Mouse (Mus musculus): ENCODE data around the gene Ost4. TPM values are rescaled to one million over a fixed set of nuclear protein-coding genes. Genes with fewer than 3 reads are reported as not detected.

The Ost4 gene
- polyA plus RNA-seq, 1 experiment, result 211 TPM

DNA sequence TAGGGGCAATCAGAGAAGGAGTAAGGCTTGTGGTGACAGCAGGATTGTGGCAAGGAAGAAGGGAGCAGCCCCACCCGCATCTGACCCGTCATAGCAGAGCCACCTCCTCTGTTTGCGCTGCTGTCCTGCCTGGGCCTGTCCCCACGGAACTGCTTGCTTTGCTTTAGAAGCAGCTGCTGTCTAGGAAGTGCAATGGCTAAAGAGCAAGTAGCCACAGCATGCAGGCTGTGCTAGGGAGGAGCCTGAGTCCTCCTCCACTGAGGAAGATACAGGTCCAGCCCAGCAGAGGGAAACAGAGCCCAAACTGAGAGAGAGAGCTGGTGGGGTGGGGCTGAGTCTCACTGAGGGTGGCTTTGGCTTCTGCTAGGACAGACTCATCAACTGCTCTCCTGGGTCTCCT lies 43.7 kb downstream of the Ost4 start:
- Histone ChIP-seq H3K4me3 (ENCODE audit: low read depth, low read length) (no peak overlapping the region), H3K4me1 (ENCODE audit: control insufficient read depth, insufficient read depth, insufficient read length, low read length) (no peaks in the 10 kb centered on the region; the same call in 1 of the 2 replicates), H3K36me3 (ENCODE audit: control insufficient read depth, insufficient read depth, low read length) (no peaks in the 10 kb centered on the region), H3K27me3 (ENCODE audit: control insufficient read depth, insufficient read depth, low read length) (no peaks in the 10 kb centered on the region), H3K27ac (ENCODE audit: insufficient read depth, low read depth, low read length) (no peak overlapping the region)
- TF ChIP-seq POLR2A (IDR thresholded peaks at IDR 0.05; ENCODE audit: low read depth, low read length), result no peak
- no peak for TF ChIP-seq CTCF (IDR thresholded peaks at IDR 0.05; ENCODE audit: extremely low read depth, insufficient read length, insufficient replicate concordance, low read depth, low read length)
- 22% methylated on average over 4 of the region's 4 CpGs for WGBS

DNA sequence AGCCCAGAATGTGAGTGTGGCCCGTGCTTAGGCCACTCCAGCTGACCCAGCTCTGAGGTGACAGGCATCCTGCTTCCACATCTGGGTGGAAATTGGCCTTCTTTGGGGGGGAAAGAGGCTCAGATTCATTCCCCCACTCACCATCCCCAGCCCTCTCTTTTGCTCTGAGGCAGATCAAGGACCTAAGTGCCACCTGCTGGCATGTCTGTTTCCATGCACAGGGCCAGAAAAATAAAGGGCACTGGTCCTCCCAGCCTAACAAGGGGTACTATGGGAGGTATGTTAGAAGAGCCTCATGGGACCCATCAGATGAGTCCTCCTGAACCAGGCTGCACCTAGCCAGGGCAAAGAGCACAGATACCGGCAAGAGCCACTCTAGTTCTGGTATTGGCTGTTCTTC lies 51.5 kb downstream of the Ost4 start:
- Histone ChIP-seq H3K27me3 (ENCODE audit: control insufficient read depth, insufficient read depth, low read length) (no peaks in the 10 kb centered on the region), H3K4me3 (ENCODE audit: low read depth, low read length) (no peak overlapping the region), H3K36me3 (ENCODE audit: control insufficient read depth, insufficient read depth, low read length) (no peaks in the 10 kb centered on the region), H3K4me1 (ENCODE audit: control insufficient read depth, insufficient read depth, insufficient read length, low read length) (peaks cover 5% of the 10 kb centered on the region; the same call in 1 of the 2 replicates), H3K27ac (ENCODE audit: insufficient read depth, low read depth, low read length) (no peak overlapping the region)
- 63% methylated on average over 2 of the region's 2 CpGs for WGBS
- no peak for TF ChIP-seq CTCF (IDR thresholded peaks at IDR 0.05; ENCODE audit: extremely low read depth, insufficient read length, insufficient replicate concordance, low read depth, low read length)
- TF ChIP-seq POLR2A (IDR thresholded peaks at IDR 0.05; ENCODE audit: low read depth, low read length), result no peak

Other genes starting within 250 kb of the Ost4 start
- gene Cenpa, start 241.0 kb downstream of the Ost4 start, polyA plus RNA-seq (2012; rRNA removed), result 17.8 and 33.0 TPM in 2 replicates
- 0.66 and 1.6 TPM in 2 replicates for gene Dpysl5, start 196.2 kb downstream of the Ost4 start, polyA plus RNA-seq (2012; rRNA removed)
- 26.2 and 28.7 TPM in 2 replicates for gene Mapre3, start 93.1 kb downstream of the Ost4 start, polyA plus RNA-seq (2012; rRNA removed)
- 77.1 and 115 TPM in 2 replicates for gene Tmem214, start 39.8 kb downstream of the Ost4 start, polyA plus RNA-seq (2012; rRNA removed)
- 4.1 and 10.2 TPM in 2 replicates for gene Agbl5, start 19.1 kb downstream of the Ost4 start, polyA plus RNA-seq (2012; rRNA removed)
- gene Emilin1, start 5.6 kb upstream of the Ost4 start, polyA plus RNA-seq (2012; rRNA removed), result 51.8 and 81.9 TPM in 2 replicates
- 285 and 579 TPM in 2 replicates for gene Khk, start 13.6 kb upstream of the Ost4 start, polyA plus RNA-seq (2012; rRNA removed)
- 219 and 481 TPM in 2 replicates for gene Cgref1, start 37.8 kb upstream of the Ost4 start, polyA plus RNA-seq (2012; rRNA removed)
- 249 and 335 TPM in 2 replicates for gene Preb, start 52.6 kb upstream of the Ost4 start, polyA plus RNA-seq (2012; rRNA removed)
- 0.44 and 2.0 TPM in 2 replicates for gene Tcf23, start 60.9 kb upstream of the Ost4 start, polyA plus RNA-seq (2012; rRNA removed)
- gene Atraid, start 140.5 kb upstream of the Ost4 start, polyA plus RNA-seq (2012; rRNA removed), result 29.3 and 51.4 TPM in 2 replicates
- 14.5 and 75.0 TPM in 2 replicates for gene Slc5a6, start 141.1 kb upstream of the Ost4 start, polyA plus RNA-seq (2012; rRNA removed)
- gene Cad, start 147.0 kb upstream of the Ost4 start, polyA plus RNA-seq (2012; rRNA removed), result 15.4 and 17.5 TPM in 2 replicates
- gene Dnajc5g, start 198.5 kb upstream of the Ost4 start, polyA plus RNA-seq (2012; rRNA removed), result not detected in 2 replicates
- 0.15 and 0.17 TPM in 2 replicates for gene Slc30a3, start 200.4 kb upstream of the Ost4 start, polyA plus RNA-seq (2012; rRNA removed)
- not detected in 2 replicates for gene Trim54, start 208.9 kb upstream of the Ost4 start, polyA plus RNA-seq (2012; rRNA removed)
- gene Ucn, start 231.0 kb upstream of the Ost4 start, polyA plus RNA-seq (2012; rRNA removed), result not detected in 2 replicates
- 29.1 and 33.2 TPM in 2 replicates for gene Mpv17, start 246.5 kb upstream of the Ost4 start, polyA plus RNA-seq (2012; rRNA removed)